Mouse (Mus musculus) CD4-positive, CD25-positive, alpha-beta regulatory T cell, adult 4 months (primary cell): ENCODE measurements around the gene Cenpe. TPM values are rescaled to one million over a fixed set of nuclear protein-coding genes. Genes with fewer than 3 reads are reported as not detected.
"Not testable (repeated sequence)": the region's sequence is repeated elsewhere in the genome, so short reads cannot be mapped to it uniquely, and the experiment has no call there.

Experiments
- ATAC-seq: one replicate; pipeline ENCODE4 v1.8.0; 2017
- polyA plus RNA-seq, 2 experiments: library from polyadenylated mRNA; unstranded; fragments of 100-300 nt; shearing (Covaris generic); gene quantifications; one replicate each; pipeline ENCODE4 v1.2.1; 2017

Cenpe gene
- polyA plus RNA-seq, result 1 to 10 TPM; 2.4 to 3.8 TPM

DNA sequence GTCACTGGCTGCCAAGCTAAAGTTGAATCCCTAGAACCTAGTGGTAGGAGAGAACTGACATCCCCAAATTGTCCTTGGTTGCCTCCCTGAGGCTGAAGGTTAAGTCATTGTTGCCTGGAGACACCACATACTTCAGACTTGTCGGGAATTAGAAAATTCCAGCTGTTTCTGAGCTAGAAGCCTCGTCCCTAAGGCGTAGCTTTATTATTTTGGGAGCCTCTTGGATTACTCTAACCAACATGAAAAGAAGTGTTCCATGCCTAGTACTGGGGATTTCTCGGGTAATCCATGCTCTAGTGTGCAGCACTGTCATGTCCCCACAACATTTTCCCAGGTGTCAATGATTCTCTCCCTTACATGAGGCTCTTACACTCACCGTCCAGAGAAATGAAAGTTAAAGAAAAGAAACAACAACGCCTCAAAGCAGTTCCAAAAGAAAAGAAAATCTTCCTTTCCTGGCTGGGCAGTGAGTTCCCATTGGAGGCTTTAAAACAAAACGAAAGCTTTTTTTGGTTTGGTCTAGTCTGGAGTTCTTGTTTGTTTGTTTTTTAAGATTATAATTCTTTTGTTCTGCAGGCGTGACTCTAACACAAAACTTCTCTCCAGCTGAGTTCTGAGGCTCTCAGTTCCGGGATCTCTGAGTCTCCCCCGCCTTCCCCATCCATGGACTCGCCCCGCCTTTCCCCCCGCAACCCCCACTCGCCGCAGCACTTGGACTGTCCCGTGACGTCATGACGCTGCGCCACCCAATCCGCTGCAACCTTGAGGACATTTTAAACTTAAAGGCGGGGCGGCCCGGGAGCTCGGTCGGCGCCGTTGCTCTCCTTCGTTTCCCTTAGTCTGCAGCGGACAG lies at the start of gene Cenpe:
Gene Cenpe, plus strand, starts transcription at position 733 of the 853 bp plus-strand sequence.
- peak; percentile 95 for ATAC-seq

DNA sequence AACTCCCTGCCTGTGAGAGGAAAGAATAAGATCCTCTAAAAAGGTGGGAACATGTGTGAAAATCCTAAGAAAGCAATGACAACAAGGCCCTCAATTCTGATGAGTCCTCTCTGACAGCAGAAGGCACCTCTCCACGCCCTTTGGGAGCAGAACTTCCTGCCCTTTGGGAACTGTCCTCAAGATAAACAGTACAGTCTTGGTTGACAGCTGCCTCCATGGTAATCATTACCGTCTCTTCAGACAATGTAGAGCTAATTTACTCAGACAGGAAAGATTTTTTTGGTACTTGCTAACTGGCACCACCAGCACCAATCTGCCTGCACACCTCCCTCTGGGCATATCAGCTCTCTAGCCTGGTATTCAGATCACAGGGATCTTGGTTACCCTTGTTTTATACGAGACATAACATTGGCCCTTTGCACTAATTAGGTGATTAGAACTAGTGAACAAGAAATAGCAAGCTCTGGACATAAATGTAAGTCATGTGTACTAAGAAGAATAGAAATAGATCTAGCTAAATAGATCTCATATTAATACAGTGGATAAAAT lies 40.4 kb upstream of the Cenpe start:
- no peak for ATAC-seq

DNA sequence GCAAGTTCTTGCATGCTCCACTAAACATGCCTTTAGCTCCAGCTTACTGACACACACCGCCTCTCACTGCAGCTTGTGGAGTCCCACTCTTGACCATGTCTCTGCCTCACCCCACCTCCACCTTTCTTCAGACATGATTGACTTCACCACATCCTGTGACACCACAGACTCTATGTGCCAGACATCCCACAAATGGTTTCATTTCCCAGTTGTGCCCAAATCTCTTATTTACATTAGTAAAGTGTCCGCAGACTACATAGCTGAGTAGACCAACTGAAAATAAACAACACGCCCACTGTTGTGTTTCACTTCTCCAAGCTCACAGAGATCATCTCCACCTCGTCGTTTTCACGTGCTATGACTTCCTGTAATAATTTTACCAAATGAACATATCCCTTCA lies 20.5 kb upstream of the Cenpe start:
- ATAC-seq, result peak; percentile 62

DNA sequence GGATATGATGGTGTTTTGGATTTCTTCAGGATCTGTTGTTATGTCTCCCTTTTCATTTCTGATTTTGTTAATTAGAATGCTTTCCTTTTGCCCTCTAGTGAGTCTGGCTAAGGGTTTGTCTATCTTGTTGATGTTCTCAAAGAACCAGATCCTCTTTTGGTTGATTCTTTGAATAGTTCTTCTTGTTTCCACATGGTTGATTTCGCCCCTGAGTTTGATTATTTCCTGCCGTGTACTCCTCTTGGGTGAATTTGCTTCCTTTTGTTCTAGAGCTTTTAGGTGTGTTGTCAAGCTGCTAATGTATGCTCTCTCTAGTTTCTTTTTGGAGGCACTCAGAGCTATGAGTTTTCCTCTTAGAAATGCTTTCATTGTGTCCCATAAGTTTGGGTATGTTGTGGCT lies 14.3 kb upstream of the Cenpe start:
- not testable (repeated sequence) for ATAC-seq

DNA sequence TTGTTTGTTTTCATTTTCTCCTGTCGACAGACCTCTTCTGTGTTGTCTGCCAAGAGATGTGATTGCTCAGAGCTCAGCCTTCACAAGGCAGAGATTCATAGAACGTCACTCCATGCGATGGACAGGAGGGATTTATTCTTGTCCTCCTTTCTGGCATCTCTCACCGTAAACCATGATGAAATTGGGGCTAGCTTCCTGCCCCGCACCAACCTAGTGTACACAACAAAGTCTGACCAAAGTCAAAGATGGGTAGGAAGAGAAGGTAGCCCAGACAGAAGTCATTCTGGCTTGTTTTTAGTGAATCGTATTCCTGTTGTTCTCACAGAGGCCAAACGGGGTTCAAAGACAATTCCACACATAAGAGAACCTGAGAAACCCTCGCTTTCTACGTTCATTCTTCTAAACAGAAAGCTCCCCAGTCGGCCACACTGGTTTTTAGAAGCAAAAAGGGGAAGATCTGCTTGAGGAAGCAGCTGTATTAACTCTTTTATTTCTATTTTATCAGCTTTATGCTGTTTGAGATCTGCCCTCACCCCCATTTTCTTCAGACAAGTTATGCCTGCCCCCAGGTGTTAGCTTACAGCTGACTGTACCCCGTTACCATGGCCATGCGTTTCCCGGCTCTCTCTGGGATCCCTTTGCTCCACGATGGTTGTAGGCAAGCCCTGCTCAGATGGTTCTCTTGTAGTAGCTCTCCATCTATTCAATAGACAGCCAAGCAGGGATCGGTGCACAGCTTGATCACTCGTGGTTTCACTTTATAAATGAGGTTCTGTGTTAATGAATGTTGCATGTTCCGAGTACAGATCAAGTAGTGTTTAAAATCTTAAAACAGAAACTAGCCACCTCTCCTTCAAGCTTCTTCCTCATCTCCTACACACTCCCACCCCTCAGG lies 11.7 kb upstream of the Cenpe start:
- peak; percentile 56 for ATAC-seq

DNA sequence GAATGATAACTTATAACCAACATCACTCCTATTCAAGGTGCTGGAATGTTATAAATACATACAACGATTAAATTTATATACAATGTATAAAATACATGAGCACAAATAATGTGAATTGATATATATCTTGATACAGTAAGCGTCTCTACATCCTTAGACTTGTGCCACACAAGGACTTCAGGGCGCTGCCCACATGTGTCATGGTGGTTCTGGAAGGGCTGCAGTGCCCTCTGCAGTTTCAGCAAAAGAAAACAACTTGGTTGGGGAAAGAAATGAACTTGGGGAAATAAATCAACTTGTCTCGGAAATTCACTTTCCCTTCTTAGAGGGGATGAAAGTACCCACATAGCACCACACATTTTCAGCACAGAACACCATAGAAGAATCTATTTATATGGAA lies 5.7 kb upstream of the Cenpe start:
- peak; percentile 54 for ATAC-seq

DNA sequence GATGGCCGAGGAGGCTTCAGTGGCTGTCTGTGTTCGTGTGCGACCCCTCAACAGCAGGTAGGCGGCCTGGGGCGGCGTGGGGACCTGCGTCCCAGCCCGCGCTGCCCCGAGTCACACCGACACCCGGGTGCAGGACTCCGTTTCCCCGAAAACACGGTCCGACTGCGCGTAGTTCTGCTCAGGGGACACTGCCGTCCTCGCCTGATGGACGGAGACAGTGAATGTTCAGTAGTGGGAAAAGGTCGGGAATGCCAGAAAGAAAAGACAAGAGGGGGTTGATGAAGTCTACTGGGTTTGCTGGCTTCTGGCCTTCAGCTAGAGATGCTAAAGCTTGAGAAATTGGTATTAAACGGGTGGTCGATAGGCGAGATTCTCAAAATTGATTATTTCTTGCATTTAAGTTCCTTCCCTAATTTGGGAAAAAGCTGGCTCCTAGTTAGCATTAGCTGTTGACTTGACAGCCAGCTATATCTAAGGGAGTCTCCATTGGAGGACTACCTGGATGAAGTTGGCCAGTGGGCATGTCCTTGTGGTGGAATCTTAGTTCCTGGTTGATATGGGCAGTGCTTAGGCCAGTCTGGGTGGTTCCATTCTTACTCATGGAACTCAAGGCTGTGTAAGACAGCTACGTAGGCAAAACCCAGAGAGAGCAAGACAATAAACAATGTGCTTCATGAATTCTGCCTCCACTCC lies 467 bp downstream of the Cenpe start:
- no peak for ATAC-seq

DNA sequence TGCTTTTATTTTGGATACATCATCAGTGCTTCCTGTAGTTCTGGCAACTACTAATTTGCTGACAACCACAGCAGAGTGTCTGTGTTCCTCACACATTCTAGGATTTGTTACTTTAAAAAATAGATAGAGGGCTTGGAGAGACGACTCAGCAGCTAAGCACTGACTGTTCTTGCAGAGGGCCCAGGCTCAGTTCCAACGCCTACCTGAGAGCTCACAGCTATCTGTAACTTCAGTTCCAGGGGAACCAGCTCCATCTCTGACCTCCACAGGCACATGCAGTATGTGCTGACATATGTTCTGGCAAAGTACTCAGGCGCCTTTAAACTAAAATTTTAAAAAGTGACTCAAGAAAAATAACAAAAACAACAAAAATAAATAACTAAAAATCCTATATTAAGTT lies 19.7 kb downstream of the Cenpe start:
- no peak for ATAC-seq

DNA sequence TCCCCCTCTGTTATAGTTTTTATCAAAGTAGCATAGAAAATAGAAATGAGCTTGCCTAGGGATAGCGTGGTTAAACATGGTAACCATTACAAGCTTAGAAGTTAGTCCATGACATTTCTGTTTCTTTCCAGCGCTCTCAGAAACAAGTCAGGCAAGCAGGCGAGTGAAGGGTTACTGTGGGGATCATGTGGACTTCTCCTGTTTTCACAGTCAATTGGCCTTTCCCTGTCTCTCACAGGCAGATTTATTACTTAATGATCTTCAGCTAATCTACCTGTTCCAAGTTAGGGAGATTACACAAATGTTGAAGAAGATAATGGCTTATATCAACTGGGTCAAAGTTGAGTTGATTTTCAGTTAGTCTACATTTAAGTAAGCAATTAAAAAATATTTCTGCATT lies 20.1 kb downstream of the Cenpe start:
- no peak for ATAC-seq

DNA sequence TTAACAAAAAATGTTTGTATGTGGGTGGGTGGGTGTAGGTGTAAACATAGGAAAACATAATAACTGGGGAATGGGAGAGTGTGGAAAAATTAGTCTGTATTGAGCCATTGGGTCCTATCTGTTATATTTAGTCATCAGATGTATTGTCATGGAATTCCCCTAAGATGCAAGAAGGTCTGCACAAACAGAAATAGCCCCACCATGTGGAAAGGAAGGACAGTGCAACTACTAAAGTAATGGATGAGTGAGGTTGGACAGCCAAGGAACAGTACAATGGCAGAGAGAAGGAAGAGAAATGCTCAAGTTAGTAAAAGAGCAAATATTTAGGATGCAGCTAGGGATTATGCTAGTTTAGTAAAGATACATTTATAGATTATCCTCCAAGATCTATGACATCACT lies 33.4 kb downstream of the Cenpe start:
- peak; percentile 87 for ATAC-seq

DNA sequence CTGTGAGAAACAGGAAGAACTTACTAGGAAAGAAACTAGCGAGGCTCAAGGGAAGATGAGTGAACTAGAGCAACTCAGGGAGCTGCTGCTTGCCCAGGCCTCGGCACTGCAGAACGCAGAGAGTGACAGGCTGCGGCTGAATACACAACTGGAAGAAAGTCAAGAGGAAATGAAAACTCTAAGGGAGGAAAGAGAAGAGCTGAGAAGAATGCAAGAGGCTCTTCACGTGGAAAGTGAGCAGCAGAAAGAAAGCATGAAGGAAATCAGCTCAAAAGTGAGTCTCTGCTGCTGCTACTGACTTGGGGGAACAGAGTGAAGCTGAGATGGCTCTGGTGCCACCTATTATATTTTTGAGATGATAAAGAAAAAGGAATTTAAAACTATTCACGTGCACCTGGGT lies 34.5 kb downstream of the Cenpe start:
- no peak for ATAC-seq

DNA sequence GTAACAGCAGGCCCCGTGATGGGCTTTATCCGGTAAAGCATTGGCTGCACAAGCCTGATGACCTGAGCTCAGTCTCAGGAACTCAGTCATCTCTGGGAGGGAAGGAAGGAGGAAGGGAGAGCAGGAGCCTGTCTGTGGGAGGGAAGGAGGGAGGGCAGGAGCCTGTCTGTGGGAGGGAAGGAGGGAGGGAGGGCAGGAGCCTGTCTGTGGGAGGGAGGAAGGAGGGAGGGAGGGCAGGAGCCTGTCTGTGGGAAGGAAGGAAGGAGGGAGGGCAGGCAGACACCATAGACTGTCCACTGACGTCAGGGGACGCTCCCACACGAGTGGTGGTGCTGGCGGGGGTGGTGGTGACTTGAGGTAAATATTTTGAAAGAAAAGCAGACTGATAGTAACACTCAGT lies 36.8 kb downstream of the Cenpe start:
- no peak for ATAC-seq

DNA sequence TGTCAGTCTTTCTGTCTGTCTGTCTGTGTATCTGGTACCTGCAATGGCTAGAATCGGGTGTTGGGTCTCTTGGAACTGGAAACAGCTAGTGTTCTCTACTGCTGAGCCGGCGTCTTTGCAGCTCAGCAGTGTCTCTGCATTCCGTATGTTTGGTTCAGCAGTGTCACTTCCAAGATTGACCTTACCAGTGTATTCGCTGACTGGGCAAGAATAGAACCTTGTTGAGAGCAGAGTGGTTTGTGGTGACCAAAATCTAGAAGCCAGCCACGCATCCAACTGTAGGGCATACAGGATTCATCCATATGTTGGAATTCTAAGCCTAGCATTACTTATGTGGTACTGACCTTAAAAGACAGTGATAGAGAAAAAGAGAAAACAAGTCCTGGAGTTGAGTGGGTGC lies 39.5 kb downstream of the Cenpe start:
- no peak for ATAC-seq

DNA sequence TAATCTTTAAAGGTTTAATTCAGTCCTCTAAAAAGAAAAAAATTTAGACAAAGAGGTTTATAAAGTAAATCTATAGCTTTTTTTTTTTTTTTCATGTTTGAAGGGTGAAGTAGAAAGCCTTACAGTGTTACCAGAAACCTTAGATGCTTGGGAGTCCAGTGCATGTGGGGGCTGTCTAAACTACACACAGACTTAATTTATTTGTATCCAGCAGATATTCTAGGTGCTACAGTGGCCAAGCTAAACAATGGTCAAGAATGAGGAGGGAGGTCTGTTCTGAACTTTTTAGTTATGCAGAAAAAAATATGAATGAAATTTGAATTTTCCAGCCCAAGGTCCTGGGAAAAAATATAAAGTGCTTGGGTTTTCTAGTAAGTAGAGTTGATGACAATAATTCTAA lies 42.4 kb downstream of the Cenpe start:
- no peak for ATAC-seq

DNA sequence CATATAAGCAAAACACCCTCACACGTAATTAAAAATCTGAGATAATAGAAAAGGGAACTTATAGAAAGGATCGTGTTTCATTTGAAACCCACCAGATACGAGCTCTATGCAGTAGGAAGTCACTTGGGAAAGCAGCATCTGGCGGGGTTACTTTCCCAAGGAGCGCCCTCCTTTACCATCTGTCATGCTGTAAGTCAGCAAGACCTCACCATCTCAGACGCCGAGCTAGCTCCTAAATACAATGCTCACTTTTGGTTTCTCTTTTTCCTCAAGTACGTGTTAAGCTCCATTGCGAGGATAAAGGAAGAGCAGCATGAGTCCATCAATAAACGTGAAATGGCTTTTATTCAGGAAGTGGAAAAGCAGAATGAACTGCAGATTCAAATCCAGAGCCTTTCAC lies 46.6 kb downstream of the Cenpe start:
- ATAC-seq, result no peak

DNA sequence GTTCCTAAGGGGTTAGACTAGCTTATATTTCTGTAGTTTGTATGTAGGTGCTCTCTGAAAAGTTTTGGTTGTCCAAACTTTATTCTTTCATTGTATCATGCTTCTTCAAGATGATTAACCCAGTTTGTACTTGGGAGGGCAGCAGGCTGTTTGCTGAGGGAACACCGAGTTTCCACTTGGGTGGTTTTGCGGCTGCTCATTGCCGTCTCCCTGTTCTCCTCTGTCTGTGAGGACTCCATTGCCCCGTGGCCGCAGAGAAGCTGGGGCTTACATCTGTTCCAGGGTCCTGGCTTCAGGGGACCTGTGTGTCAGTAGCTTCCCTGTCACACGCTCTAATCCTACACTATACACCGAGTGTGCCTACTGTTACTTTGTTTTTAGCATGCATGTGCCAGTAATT lies 47.9 kb downstream of the Cenpe start:
- no peak for ATAC-seq

DNA sequence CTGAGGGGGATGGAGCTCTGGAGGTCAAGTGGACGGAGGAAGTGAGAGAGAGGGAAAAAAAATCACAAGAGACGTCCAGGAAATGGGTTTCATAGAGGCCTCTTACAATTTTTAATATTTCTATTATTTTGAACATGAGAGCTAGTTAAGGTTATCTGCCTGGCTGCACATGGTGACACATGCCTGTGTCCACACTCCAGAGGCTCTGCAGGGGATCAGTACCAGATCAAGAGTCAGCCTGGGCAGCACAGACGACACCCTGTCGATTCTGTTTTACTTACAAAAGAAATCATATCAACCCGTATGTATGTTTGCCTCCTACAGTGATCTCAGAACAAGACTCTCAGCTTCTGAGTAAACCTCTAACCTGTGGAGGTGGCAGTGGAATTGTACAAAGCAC lies 56.3 kb downstream of the Cenpe start:
- no peak for ATAC-seq

DNA sequence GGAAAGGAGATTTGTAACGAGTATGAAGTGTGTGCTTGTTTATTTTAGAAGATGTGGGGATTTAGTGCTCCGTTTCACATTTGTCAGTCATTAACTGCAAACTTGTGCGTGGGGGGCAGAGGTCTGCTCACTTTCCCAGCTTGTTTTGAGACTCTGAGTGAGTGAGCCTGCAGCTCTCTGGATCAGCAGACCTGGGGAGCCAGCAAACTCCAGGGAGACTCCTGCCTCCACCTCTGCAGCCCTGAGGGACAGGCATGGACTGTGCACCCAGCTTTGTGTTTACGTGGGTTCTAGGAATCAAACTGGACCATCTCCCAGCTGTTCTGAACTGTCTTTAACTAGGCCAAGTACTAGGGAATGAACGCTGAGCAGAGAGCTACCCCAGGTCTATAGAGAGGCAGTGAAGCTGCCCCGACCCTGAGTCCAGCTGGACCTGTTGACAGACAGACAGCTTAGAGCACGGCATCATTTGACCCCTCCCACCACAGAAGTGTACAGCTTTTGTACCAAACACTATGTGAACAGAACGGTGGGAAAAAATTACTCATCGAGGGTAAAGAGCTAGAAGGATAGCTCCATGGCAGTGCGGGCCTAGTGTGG lies 57.2 kb downstream of the Cenpe start:
- no peak for ATAC-seq

DNA sequence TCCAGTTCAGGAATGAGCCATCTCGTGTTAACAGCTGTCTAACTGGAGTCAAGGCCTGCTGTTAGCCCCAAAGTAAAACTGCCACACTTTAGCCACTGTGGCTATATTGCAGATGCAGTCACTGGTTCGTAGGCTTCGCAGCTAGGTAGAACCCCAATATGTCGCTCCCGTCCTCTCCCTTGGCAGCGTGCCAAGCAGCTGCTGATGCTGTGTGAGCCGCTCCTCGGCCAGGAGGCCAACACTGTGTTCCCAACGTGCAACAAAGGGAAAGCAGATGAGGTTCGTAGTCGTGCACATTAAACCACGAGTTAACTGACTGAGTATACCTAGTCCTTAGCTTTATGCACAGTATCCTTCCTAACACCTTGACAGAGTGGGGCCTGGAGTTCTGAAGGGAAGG lies 60.3 kb downstream of the Cenpe start:
- ATAC-seq, result no peak

DNA sequence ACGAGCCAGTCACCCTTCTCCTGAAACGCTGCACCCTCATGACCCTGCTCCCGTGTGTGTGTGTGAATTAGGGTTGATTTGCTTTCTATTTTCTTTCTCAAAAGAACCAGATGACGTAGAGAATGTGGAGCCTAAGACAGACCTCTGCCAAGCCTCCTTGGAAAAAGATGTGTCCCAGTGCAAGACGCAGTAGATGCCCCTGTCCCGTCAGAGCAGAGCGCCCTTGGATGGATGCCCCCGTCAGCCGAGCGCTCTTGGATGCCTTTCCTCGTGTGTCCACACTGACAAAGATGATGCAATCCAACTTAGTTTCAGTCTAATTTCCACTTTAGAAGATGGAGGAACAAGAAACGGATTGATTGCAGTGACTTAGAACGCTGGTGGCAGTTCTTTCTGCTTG lies 60.7 kb downstream of the Cenpe start:
- ATAC-seq, result no peak

DNA sequence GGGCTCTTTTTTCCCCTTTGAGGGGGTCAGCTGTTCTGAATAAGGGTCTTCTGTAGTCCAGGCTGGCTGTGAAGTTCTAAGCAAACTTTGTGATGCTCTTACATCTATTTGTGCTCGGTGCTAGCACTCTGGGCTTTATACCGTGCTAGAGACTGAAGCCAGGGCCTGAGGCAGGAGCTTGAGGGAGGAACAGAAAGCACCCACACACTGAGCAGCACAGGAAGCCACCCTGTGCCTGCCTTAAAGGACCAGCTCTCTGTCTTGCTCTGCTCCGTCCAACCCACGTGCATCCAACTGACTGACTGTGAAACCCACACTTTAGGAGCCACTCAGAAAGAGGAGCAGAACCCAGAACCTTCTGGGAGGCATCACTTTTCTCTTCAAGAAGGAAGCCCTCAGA lies 67.8 kb downstream of the Cenpe start:
- ATAC-seq, result no peak

DNA sequence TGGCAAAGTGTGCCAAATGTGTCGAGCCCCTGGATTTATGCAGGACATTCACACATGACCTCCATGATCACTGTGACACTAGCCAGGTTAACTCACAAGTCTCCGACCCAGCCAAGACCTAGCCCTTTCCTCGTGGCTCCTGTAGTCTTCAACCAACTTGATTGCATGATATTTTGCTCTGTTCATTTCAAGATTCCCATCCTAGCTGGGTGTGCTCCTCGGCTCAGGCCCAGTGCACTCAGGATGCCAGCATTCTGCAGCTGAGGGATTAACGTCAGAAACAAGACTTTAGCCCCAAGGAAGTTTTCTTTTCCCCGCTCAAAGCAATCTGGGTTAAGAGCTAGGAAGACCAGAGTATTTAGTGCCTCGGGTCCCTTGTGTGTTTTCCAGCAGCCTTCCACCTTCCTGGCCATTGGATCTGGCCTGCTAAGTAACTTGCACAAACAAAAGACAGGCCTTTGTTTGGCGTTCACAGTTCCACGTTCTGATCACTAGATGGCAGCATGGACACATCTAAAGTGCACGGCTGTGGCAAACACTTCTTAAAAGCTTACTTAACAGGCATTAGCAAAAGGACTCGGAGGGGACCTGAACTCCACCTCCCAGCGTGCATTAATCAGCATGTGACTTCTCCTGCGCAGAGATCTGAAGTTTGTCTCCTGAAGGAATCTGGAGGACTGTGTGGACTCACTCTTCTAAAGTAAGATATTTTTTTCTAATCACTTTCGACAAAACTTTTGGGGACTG lies 68.5 kb downstream of the Cenpe start, which contains the start of gene Bdh2:
Gene Bdh2, plus strand, starts transcription at position 553 of the 747 bp plus-strand sequence.
- ATAC-seq, result peak; percentile 95
